Mouse (Mus musculus) C2C12 (cell line): ENCODE measurements around the gene Ercc2.

Experiments
- CTCF ChIP-seq: IDR thresholded peaks from one replicate; pipeline ENCODE4 v1.5.1; 2011; ENCODE audit not compliant: control insufficient read depth, insufficient read depth, insufficient read length
- MAX ChIP-seq: IDR thresholded peaks from one replicate; pipeline ENCODE4 v1.6.1; 2011; ENCODE audit warnings: mild to moderate bottlenecking, control low read depth
- MYOG ChIP-seq: IDR thresholded peaks from one replicate; pipeline ENCODE4 v1.6.1; 2011; ENCODE audit not compliant: control insufficient read depth, insufficient read length; ENCODE audit errors: extremely low read depth
- USF1 ChIP-seq: IDR thresholded peaks from one replicate; pipeline ENCODE4 v1.6.1; 2011; ENCODE audit warnings: low read depth, mild to moderate bottlenecking, control low read depth, moderate library complexity

GRCm38 (mm10) chr7:19437048-19437447, 55.2 kb downstream of the Ercc2 start:
- TF ChIP-seq CTCF, result no peak
- no peak for TF ChIP-seq USF1
- TF ChIP-seq MAX, result no peak
- TF ChIP-seq MYOG, result no peak
